Mouse (Mus musculus) liver, embryonic 14.5 days (tissue): Measurements from ENCODE around the gene Kcnmb2. TPM values are rescaled to one million over a fixed set of nuclear protein-coding genes. Genes with fewer than 3 reads are reported as not detected.

ENCODE experiments used
- ATAC-seq: fragments of 200-750 bp; cut with Nextera tagmentation; 2 replicates; pipeline ENCODE4 v1.8.0; 2017; ENCODE audit warnings: moderate number of reproducible peaks, mild to moderate bottlenecking, moderate library complexity; ENCODE audit not compliant: insufficient read depth
- DNase-seq, 3 experiments: peaks; one replicate each; pipeline ENCODE4 v3.0.0-alpha.2; 2012 to 2013; ENCODE audit warnings: low read depth in 3 of 3, low spot score in 3 of 3
- H3K27ac ChIP-seq: fragments of 300-500 bp; sonication (generic); 2 replicates; pipeline ENCODE4 v1.5.1; 2014; ENCODE audit warnings: moderate library complexity, mild to moderate bottlenecking, control low read depth, inconsistent platforms
- H3K27me3 ChIP-seq: fragments of 300-500 bp; sonication (generic); 2 replicates; pipeline ENCODE4 v1.6.1; 2014; ENCODE audit warnings: mild to moderate bottlenecking, low read length, moderate library complexity; ENCODE audit not compliant: control insufficient read depth, insufficient read depth
- H3K36me3 ChIP-seq: fragments of 300-500 bp; sonication (generic); replicated peaks from 2 replicates; pipeline ENCODE4 v1.6.1; 2014; ENCODE audit warnings: low read depth; ENCODE audit not compliant: control insufficient read depth, insufficient read depth
- H3K4me1 ChIP-seq, 2 experiments: fragments of 200-500 bp in 1 of 2; fragments of 300-500 bp in 1 of 2; sonication (generic) in 1 of 2; replicated peaks; 2 replicates each; pipeline ENCODE4 v1.6.1; 2012 to 2014; ENCODE audit warnings: antibody characterized with exemption in 1 of 2, inconsistent platforms in 1 of 2, low read length in 1 of 2; ENCODE audit not compliant: control insufficient read depth in 2 of 2, insufficient read depth in 2 of 2
- H3K4me2 ChIP-seq: fragments of 300-500 bp; sonication (generic); 2 replicates; pipeline ENCODE4 v1.6.1; 2014; ENCODE audit warnings: low read depth, mild to moderate bottlenecking, control low read depth, moderate library complexity
- H3K4me3 ChIP-seq, 2 experiments: fragments of 200-500 bp in 1 of 2; fragments of 300-500 bp in 1 of 2; sonication (generic) in 1 of 2; 2 replicates each; pipeline ENCODE4 v1.5.1; 2012 to 2014; ENCODE audit warnings: low read depth in 2 of 2, low read length in 2 of 2, mild to moderate bottlenecking in 2 of 2, control low read depth in 1 of 2, inconsistent platforms in 1 of 2, moderate library complexity in 1 of 2; ENCODE audit not compliant: insufficient read depth in 1 of 2
- H3K9ac ChIP-seq: fragments of 300-500 bp; sonication (generic); replicated peaks from 2 replicates; pipeline ENCODE4 v1.6.1; 2014; ENCODE audit warnings: mild to moderate bottlenecking, control low read depth, moderate library complexity
- H3K9me3 ChIP-seq: fragments of 300-500 bp; sonication (generic); 2 replicates; pipeline ENCODE4 v1.6.1; 2016; ENCODE audit warnings: low read length, mixed read lengths; ENCODE audit not compliant: control insufficient read depth
- CTCF ChIP-seq: IDR thresholded peaks from 2 replicates; pipeline ENCODE4 v1.5.1; 2016; ENCODE audit warnings: antibody characterized with exemption, low read depth, control low read depth
- EP300 ChIP-seq: IDR thresholded peaks from 2 replicates; pipeline ENCODE4 v1.6.1; 2016; ENCODE audit warnings: antibody characterized with exemption, low read depth
- WGBS: fragments of 180-500 bp; shearing (Covaris S2); extraction: QIAGEN DNeasy Blood & Tissue Kit; methylation state at CpG from one replicate; pipeline ENCODE4 v1.1.7; 2014; ENCODE audit not compliant: insufficient replicate concordance; 5-methylcytosine and 5-hydroxymethylcytosine counted together
- polyA plus RNA-seq, 2 experiments: library from polyadenylated mRNA; depleted of rRNA in 1 of 2; stranded (reverse) in 1 of 2; unstranded in 1 of 2; fragments of >200 nt; fragmentation: Nextera tagmentation in 1 of 2; extraction: Ambion mirVana in 1 of 2; gene quantifications; 2 replicates each; pipeline versions ENCODE4 v1.2.1 to v1.2.3; 2012 to 2014

Gene Kcnmb2
- polyA plus RNA-seq (2012; rRNA removed) (0.03 and 0.07 TPM in 2 replicates), polyA plus RNA-seq (2014; fragmentation: Nextera tagmentation; extraction: Ambion mirVana) (0.16 and 0.32 TPM in 2 replicates)

DNA sequence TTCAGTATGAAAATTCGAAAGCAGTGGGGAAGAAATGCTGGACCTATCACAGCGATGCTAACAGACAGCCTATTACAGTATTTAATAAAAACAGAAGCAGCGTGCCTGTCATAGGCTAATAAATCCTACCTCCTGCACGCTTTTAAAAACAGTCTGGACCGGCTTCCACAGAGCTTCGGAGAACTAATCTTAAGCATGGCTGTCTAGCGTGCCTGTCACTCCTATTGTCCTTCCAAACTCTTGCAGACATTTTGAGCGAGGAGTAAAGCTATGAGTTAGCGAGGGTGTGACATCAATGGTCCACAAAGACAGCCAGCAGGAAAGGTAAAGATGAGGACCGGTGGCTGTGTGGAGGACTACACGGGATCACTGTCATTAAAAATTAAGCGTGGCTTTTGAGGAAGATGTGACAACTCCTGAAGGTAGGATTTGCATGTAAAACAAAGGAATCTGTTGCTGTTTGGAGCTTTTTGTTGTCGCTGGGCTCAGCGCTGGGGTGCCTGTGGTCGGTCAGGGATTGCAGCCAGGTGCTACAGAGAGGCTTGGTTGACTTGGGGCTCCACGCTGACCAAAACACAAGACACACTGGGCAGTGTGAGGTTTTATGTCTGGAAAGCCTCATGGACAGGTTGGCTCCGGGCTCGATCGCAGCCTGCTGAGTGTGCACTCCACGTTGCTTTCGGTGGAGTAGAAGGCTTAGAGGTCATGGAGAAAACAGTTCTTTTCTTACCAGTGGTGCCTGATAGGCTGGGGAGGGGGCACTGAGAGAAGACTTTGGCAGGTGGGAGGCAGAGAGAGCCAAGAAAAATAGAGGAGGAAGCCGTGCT is at the start of gene Kcnmb2:
Gene Kcnmb2 (plus strand): TSS at position 4 of the 827 bp plus-strand sequence.
- no peaks in the 10 kb centered on the region for H3K9me3 ChIP-seq
- H3K27ac ChIP-seq = no peak within 1 kb of the TSS
- H3K4me3 ChIP-seq = no peak within 1 kb of the TSS
- no peaks in the 10 kb centered on the region for H3K36me3 ChIP-seq
- H3K4me1 ChIP-seq = no peaks in the 10 kb centered on the region
- H3K4me2 ChIP-seq = peak within 1 kb of the TSS; percentile 28; the same call in 1 of the 2 replicates
- no peak within 1 kb of the TSS for H3K9ac ChIP-seq
- TF ChIP-seq EP300 = no peak
- no peak for TF ChIP-seq CTCF
- no peak for DNase-seq
- H3K27me3 ChIP-seq = no peaks in the 10 kb centered on the region
- ATAC-seq = no peak
- WGBS = 2% methylated on average over 22 of the region's 22 CpGs

DNA sequence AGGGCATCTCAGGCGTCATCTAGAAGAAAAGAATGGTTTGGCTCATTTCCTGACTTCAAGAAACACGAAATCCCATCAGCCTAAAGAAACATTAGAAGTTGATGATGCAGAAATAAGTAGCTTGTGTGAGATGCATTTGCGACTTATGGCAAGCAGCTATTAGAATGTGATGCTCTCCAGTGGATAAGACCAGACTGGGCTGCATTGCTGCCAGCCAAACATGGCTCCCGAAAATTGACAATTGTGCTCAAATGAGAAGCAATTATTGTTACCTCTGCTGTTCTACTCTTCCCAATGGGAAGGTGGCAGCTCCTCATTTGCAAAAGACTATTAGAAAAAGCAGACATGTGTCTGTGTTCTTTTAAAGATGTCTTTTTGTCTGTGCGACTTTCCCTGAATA is 38.8 kb upstream of the Kcnmb2 start:
- H3K4me3 ChIP-seq = no peak overlapping the region
- ATAC-seq = no peak

DNA sequence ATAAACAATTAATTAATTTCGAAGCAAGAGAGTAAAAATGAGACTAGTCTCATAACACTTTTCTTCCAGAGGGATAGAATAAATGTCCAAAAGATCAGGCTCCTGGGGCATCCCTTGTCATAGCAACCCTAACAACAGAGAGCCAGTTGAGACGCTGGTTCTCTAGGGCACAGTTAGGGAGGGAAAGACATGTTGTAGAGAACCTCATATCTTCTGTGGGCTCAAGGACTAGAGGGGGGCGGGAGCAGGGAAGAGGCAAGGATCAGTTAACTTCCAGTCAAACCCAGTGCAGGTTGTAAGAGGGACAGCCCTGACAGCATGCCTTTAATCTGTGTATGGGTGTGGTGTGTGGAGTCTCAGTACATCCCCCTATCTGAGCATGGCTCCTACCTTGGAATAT is 38.2 kb upstream of the Kcnmb2 start:
- ATAC-seq = no peak
- Histone ChIP-seq H3K9me3 (no peaks in the 10 kb centered on the region), H3K36me3 (no peaks in the 10 kb centered on the region), H3K4me1 (no peaks in the 10 kb centered on the region), H3K4me2 (no peak overlapping the region), H3K4me3 (no peak overlapping the region), H3K9ac (no peak overlapping the region), H3K27me3 (no peaks in the 10 kb centered on the region), H3K27ac (no peak overlapping the region)
- no peak for DNase-seq
- 54% methylated on average over 3 of the region's 3 CpGs for WGBS
- no peak for TF ChIP-seq EP300
- TF ChIP-seq CTCF = no peak

More for the DNA sequence above, 38.8 kb upstream of the Kcnmb2 start:
- Histone ChIP-seq H3K27me3 (no peaks in the 10 kb centered on the region), H3K36me3 (no peaks in the 10 kb centered on the region), H3K4me2 (no peak overlapping the region), H3K4me1 (no peaks in the 10 kb centered on the region), H3K9me3 (no peaks in the 10 kb centered on the region), H3K27ac (no peak overlapping the region), H3K9ac (no peak overlapping the region)
- TF ChIP-seq EP300 = no peak
- no peak for TF ChIP-seq CTCF
- no peak for DNase-seq
- WGBS = 53% methylated on average over 5 of the region's 5 CpGs

DNA sequence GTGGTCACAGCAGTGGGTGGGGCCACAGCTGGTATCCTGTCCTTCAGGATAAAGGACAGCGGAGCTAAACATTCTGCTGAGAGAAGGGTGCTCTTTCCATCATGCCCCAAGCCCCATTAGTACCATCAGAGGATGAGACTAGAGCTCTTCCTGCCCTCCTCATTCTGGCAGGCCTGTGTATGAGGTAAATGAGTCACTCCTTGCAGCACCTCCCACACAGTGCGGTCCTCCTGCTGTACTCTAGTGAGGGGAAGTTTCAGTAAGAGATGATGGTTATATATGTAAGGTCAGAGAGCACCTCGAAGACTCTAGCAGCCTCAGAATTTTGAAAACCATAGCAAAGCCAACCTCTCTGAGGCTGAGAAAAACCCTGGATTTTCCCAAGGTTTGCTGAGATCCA is 30.8 kb upstream of the Kcnmb2 start:
- Histone ChIP-seq H3K9ac (no peak overlapping the region), H3K4me3 (no peak overlapping the region), H3K4me2 (no peak overlapping the region), H3K27ac (no peak overlapping the region), H3K9me3 (no peaks in the 10 kb centered on the region), H3K27me3 (no peaks in the 10 kb centered on the region), H3K36me3 (no peaks in the 10 kb centered on the region), H3K4me1 (no peaks in the 10 kb centered on the region)
- DNase-seq (no peak), ATAC-seq (no peak)
- WGBS = 59% methylated on average over 3 of the region's 3 CpGs
- TF ChIP-seq EP300 (no peak), CTCF (no peak)

DNA sequence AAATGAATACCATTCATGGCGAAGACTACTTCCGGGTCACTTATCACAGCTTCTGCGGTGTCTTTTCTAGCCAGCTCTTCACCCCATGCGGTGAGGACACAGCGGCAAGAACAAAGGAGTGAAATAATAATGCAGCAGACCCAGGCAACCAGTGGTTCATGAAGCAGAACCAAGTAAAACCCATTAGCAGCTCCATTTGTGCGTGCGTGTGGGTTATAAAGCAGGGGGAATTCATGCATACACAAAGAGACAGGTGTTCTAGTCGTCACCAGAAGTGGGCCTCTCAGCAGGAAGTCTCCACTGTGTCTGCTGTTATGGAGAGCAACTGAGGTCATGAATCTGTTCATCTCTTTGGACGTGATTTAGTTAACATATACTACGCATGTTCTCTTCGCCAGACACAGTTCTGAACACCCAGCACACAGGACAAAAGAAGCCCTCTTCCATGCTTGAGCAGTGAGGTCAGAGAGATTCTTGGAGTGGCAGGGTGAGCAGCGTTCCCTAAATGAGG is 19.6 kb upstream of the Kcnmb2 start:
- no peaks in the 10 kb centered on the region for H3K4me1 ChIP-seq
- ATAC-seq = no peak
- no peak overlapping the region for H3K4me2 ChIP-seq
- H3K9ac ChIP-seq = no peak overlapping the region
- H3K27ac ChIP-seq = no peak overlapping the region
- TF ChIP-seq EP300 (no peak), CTCF (no peak)
- 65% methylated on average over 12 of the region's 12 CpGs for WGBS
- no peak for DNase-seq
- no peaks in the 10 kb centered on the region for H3K9me3 ChIP-seq
- H3K27me3 ChIP-seq = no peaks in the 10 kb centered on the region
- no peaks in the 10 kb centered on the region for H3K36me3 ChIP-seq
- H3K4me3 ChIP-seq = no peak overlapping the region
